Mouse (Mus musculus) hematopoietic multipotent progenitor cell, adult 10-12 weeks (in vitro differentiated cells): Measurements from ENCODE around the gene Tyw1. TPM values are rescaled to one million over a fixed set of nuclear protein-coding genes. Genes with fewer than 3 reads are reported as not detected.

Source experiments
- polyA plus RNA-seq: library from polyadenylated mRNA; stranded (reverse); fragments of >175 nt; gene quantifications from 2 replicates; pipeline ENCODE4 v1.2.3, GENCODE M21; 2012; ENCODE audit warnings: low replicate concordance

Tyw1 gene
- 5.4 and 7.6 TPM in 2 replicates for polyA plus RNA-seq

DNA sequence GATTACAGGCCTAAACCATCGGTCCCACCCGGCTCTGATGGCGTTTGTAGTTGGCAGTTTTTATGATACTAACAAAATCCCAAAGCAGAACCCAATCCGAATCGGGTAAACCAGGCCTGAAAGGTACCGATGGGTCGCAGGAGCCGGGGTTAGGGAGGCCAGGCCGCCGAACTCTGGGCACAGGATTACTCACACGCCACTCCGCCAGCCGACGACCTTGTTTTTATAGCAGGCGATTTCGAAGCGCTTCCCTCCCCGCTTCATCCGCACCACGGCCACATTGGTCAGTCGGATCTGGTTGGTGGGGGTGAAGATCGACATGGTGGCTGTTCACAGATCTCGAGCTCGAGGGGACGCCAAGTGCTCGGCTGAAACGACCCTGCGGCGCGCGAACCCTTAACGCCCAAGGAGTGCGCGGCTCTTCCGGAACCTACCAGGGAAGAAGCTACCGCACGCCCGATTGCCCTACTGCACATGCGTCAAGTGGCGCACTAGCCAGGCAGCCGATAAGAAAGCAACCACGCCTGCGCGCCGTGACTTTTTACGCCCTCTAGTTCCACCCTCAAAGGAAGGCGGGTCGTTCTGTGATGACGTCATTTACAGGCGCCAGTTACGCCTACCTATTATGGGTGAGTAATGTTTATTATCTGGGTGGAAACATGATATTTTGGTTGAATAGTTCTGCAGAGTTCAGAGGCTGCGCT, at the start of gene Tyw1, which contains the start of gene Sbds:
Gene Tyw1, plus strand, starts transcription at position 603 of the 704 bp plus-strand sequence.
Gene Sbds, minus strand, starts transcription at position 514 of the 704 bp plus-strand sequence.

DNA sequence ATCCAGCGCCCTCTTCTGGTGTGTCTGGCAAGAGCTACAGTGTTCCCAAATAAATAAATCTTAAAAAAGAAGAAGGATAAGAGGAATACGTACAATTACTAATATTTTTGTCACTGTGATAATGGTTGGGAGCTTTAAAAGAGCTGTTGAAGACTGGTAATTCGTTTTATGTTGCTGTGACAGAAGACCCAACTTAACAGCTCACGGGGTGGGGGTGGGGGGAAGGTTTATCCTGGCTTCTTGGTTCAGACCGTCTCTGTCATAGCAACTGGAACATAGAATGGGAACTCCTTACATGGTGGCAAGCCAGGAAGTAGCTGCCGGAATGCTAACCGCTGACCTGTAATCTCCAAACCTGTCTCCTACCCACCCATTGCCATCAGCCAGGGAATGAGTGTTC, 38.6 kb upstream of the Tyw1 start, which contains the start of gene Tmem248:
Gene Tmem248, plus strand, starts transcription at position 301 of the 400 bp plus-strand sequence.

DNA sequence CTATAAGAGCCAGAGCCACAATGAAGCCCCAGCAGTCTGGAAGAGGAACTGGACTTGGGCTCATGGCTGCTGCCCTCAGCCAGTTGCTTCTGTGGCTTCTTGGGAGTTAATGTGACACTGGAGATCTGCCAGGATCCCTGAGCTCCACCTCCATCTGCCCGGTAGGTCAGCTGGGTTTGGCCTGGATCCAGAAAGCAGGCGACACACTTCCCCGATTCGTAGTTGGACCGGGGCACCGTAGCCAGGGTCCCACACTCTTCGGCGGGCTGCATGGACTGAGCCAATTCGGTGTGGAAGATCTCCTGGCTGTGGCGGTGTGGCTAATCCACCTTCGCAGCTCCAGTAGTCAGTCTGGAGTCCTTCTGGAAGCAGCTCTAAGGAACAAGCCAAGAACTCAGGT, 113.8 kb downstream of the Tyw1 start, which contains the start of gene Caln1:
Gene Caln1, plus strand, starts transcription at position 219 of the 400 bp plus-strand sequence.

DNA sequence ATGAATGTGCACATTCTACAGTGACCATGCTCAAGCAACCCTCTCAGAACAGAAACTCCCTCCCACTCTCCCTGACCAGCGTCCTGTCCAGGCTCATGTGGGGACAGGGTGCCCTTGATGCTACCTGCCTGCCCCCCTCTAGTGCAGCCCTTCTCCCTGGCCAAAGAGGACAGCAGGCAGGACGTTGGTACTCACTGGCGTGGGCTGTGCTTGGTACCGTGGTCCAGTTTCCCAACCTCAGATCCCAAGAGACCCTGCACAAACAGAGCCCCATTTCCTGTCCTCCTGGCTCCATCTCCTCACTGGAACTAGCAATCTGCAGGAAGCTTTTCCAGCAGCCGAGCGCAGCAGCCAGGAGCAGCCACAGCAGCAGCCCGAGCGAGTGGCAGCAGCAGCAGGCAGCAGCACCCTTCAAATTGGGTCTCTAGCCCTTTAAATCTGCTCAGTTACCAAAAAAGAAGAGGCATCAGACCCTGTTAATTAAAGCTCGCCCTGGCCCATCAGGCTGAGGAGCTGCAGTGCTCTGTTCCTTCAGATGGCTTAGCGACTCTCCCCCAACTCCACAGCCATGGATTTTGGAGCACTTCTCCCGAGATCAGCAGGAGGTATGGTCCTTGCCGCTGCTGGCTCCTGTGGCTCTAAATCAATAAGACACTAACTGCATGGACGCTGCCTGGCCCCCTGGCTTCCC, 128.9 kb downstream of the Tyw1 start, which contains the start of gene A330070K13Rik:
Gene A330070K13Rik, minus strand, starts transcription at position 410 of the 691 bp plus-strand sequence.

Other genes starting within 250 kb of the Tyw1 start
- gene Asl, start 226.4 kb upstream of the Tyw1 start, polyA plus RNA-seq = 10.3 and 17.1 TPM in 2 replicates
- gene Crcp, start 226.3 kb upstream of the Tyw1 start, polyA plus RNA-seq = 8.1 and 9.9 TPM in 2 replicates
- gene Tpst1, start 182.3 kb upstream of the Tyw1 start, polyA plus RNA-seq = 17.5 and 48.8 TPM in 2 replicates
- 6.3 and 8.8 TPM in 2 replicates for gene Kctd7, start 110.8 kb upstream of the Tyw1 start, polyA plus RNA-seq
- gene Rabgef1, start 83.8 kb upstream of the Tyw1 start, polyA plus RNA-seq = 18.4 and 26.5 TPM in 2 replicates
- 21.7 and 46.6 TPM in 2 replicates for gene Tmem248, start 38.5 kb upstream of the Tyw1 start, polyA plus RNA-seq
- 7.0 and 29.9 TPM in 2 replicates for gene Sbds, start 89 bp upstream of the Tyw1 start, polyA plus RNA-seq
- not detected in 2 replicates for gene Caln1, start 113.8 kb downstream of the Tyw1 start, polyA plus RNA-seq
- not detected in 2 replicates for gene A330070K13Rik, start 129.0 kb downstream of the Tyw1 start, polyA plus RNA-seq